In genomic region chr6:13082881-13083280, GRCm38 (mm10) we compare ENCODE assay signal across 13 mouse cellular contexts. TPM values are rescaled to one million over a fixed set of nuclear protein-coding genes. Genes with fewer than 3 reads are reported as not detected.
A peak's percentile ranks its signal among the peaks of the same experiment; 100 is the strongest.
DNase-seq lines count a peak whose midpoint lies in the region; ATAC-seq and TF ChIP-seq lines count a peak whose summit lies in the region.
"Had no signal": no experiment of that assay in that cellular context is flagged by ENCODE, and none has a peak within 500 bp of the region (broad histone marks: within the 10 kb centered on the region; RNA-seq: fewer than 3 reads in every experiment).

No protein-coding gene starts in this region.

- H3K36me3 ChIP-seq in forebrain, postnatal 0 days (ENCODE audit: insufficient read depth) = peaks cover 55% of the 10 kb centered on the region
- peaks cover 3% of the 10 kb centered on the region; the same call in 1 of the 2 replicates for H3K36me3 ChIP-seq in forebrain, embryonic 11.5 days (ENCODE audit: control insufficient read depth, insufficient read depth, low read length)

- no peak overlapping the region for H3K9ac ChIP-seq in forebrain, postnatal 0 days
- no peak overlapping the region for H3K9ac ChIP-seq in forebrain, embryonic 11.5 days (ENCODE audit: low read length)
- H3K9ac ChIP-seq: hindbrain, embryonic 12.5 days; lung, embryonic 14.5 days had no signal

- WGBS in forebrain, postnatal 0 days = 59% methylated on average over 9 of the region's 9 CpGs
- 93% methylated on average over 9 of the region's 9 CpGs for WGBS in forebrain, embryonic 11.5 days

- intact Hi-C loops in left cerebral cortex, postnatal 10 days (cut with DNase I) = no loop called here

- no peak overlapping the region for H3K27ac ChIP-seq in forebrain, postnatal 0 days (ENCODE audit: low read depth, low read length)
- no peak overlapping the region for H3K27ac ChIP-seq in forebrain, embryonic 11.5 days (ENCODE audit: low read depth, low read length)
- H3K27ac ChIP-seq: hindbrain, embryonic 12.5 days had no signal

- H3K9me3 ChIP-seq in forebrain, postnatal 0 days (ENCODE audit: low read length) = no peaks in the 10 kb centered on the region
- H3K9me3 ChIP-seq in forebrain, embryonic 11.5 days (ENCODE audit: control insufficient read depth, low read length) = no peaks in the 10 kb centered on the region
- H3K9me3 ChIP-seq: hindbrain, embryonic 12.5 days had no signal

- H3K27me3 ChIP-seq in forebrain, postnatal 0 days (ENCODE audit: insufficient read depth, low read length) = no peaks in the 10 kb centered on the region
- H3K27me3 ChIP-seq in forebrain, embryonic 11.5 days (ENCODE audit: control insufficient read depth, insufficient read depth, low read length) = no peaks in the 10 kb centered on the region
- H3K27me3 ChIP-seq: hindbrain, embryonic 12.5 days had no signal

- no peak overlapping the region for H3K4me3 ChIP-seq in forebrain, postnatal 0 days (ENCODE audit: low read depth, low read length)
- no peak overlapping the region for H3K4me3 ChIP-seq in forebrain, embryonic 11.5 days (ENCODE audit: low read depth, low read length)
- H3K4me3 ChIP-seq: hindbrain, embryonic 12.5 days had no signal

- no peak for ATAC-seq in forebrain, postnatal 0 days
- no peak for ATAC-seq in forebrain, embryonic 11.5 days (replicated peaks; ENCODE audit: low FRiP score)

- DNase-seq in forebrain, postnatal 0 days = peak; percentile 59
- no peak for DNase-seq in forebrain, embryonic 11.5 days (ENCODE audit: low spot score)
- DNase-seq in brain, embryonic 18.5 days (ENCODE audit: low read depth, low spot score) = peak; percentile 10
- DNase-seq in frontal cortex, postnatal 10 days (ENCODE audit: low spot score in 2 of 2) = peak; percentile 20 to 31
- DNase-seq in left cerebral cortex, postnatal 10 days (ENCODE audit: extremely low spot score in 1 of 2, low spot score in 2 of 2) = peak; percentile 33 to 41
- DNase-seq in kidney, adult 18-20 months = no peak
- no peak for DNase-seq in adrenal gland, adult (ENCODE audit: inconsistent age in 2 of 2, low spot score in 1 of 2)
- DNase-seq in urinary bladder, postnatal 36 days (ENCODE audit: low spot score in 2 of 2) = no peak
- DNase-seq: adrenal gland, adult 8-10 months; B cell, adult 2 months; gastrocnemius, postnatal 14 days; lung, embryonic 14.5 days had no signal

- no peak for TF ChIP-seq CTCF in forebrain, postnatal 0 days (IDR thresholded peaks at IDR 0.05; ENCODE audit: low read depth)

- no peaks in the 10 kb centered on the region for H3K4me1 ChIP-seq in forebrain, postnatal 0 days (ENCODE audit: insufficient read depth)
- no peaks in the 10 kb centered on the region for H3K4me1 ChIP-seq in forebrain, embryonic 11.5 days (replicated peaks; ENCODE audit: control insufficient read depth, insufficient read depth, low read length)
- H3K4me1 ChIP-seq: hindbrain, embryonic 12.5 days had no signal

- H3K4me2 ChIP-seq in forebrain, postnatal 0 days (ENCODE audit: low read depth) = no peak overlapping the region
- no peak overlapping the region for H3K4me2 ChIP-seq in forebrain, embryonic 11.5 days (ENCODE audit: low read depth, low read length, severe bottlenecking)
- H3K4me2 ChIP-seq: hindbrain, embryonic 12.5 days; lung, embryonic 14.5 days had no signal

RNA-seq across cellular contexts. Expression of gene Tmem106b, which starts 13.3 kb away (rescaled TPM):
- total RNA-seq in forebrain, postnatal 0 days (2014; rRNA removed) = 88.2 and 93.2 TPM in 2 replicates
- polyA plus RNA-seq in forebrain, postnatal 0 days (2015; fragmentation: Nextera tagmentation; extraction: Ambion mirVana) = 28.8 and 31.9 TPM in 2 replicates
- polyA plus RNA-seq in forebrain, embryonic 11.5 days (2014; fragmentation: Nextera tagmentation; extraction: Ambion mirVana) = 23.8 and 27.2 TPM in 2 replicates
- 100 to 1,000 TPM; 129 to 158 TPM for total RNA-seq in left cerebral cortex, postnatal 10 days (2021)

Comparison
In these comparisons a context has a peak if more than half of its experiments do, and no peak if none do; other contexts are left out.
1. DNase-seq: peak in forebrain, postnatal 0 days (single experiment), brain, embryonic 18.5 days (single experiment), frontal cortex, postnatal 10 days (2 of 2) and left cerebral cortex, postnatal 10 days (2 of 2); none in forebrain, embryonic 11.5 days (single experiment), kidney, adult 18-20 months (single experiment), adrenal gland, adult (0 of 2) and urinary bladder, postnatal 36 days (0 of 2).